Mouse (Mus musculus) ES-E14 (cell line): Measurements from ENCODE around the gene AC161166.1. TPM values are rescaled to one million over a fixed set of nuclear protein-coding genes. Genes with fewer than 3 reads are reported as not detected.

Experiments used
- DNase-seq: peaks from one replicate; pipeline ENCODE4 v3.0.0-alpha.2; 2013; ENCODE audit warnings: low read depth, low spot score
- H3K27ac ChIP-seq: 2 replicates; pipeline ENCODE4 v1.5.1; 2012; ENCODE audit warnings: low read depth, mild to moderate bottlenecking, low read length, moderate library complexity, mixed read lengths; ENCODE audit not compliant: poor library complexity, insufficient read depth, severe bottlenecking
- H3K36me3 ChIP-seq: 2 replicates; pipeline ENCODE4 v1.6.1; 2012; ENCODE audit warnings: mild to moderate bottlenecking, low read length, moderate library complexity, mixed read lengths; ENCODE audit not compliant: control insufficient read depth, poor library complexity, insufficient read depth, severe bottlenecking
- H3K4me1 ChIP-seq, 2 experiments: fragments of 150-350 bp in 1 of 2; sonication (generic) in 1 of 2; 2 replicates each; pipeline ENCODE4 v1.6.1; 2012; ENCODE audit warnings: low read length in 2 of 2, mild to moderate bottlenecking in 1 of 2, mixed read lengths in 1 of 2; ENCODE audit not compliant: control insufficient read depth in 2 of 2, insufficient read depth in 2 of 2, poor library complexity in 1 of 2
- H3K4me3 ChIP-seq, 2 experiments: fragments of 150-350 bp in 1 of 2; sonication (generic) in 1 of 2; 2 replicates each; pipeline ENCODE4 v1.5.1; 2012; ENCODE audit warnings: low read length in 2 of 2, low read depth in 1 of 2, mild to moderate bottlenecking in 1 of 2, mixed read lengths in 1 of 2; ENCODE audit not compliant: insufficient read depth in 1 of 2, poor library complexity in 1 of 2, severe bottlenecking in 1 of 2
- H3K9ac ChIP-seq: 2 replicates; pipeline ENCODE4 v1.6.1; 2012; ENCODE audit warnings: low read depth, mild to moderate bottlenecking, low read length, mixed read lengths; ENCODE audit not compliant: poor library complexity, insufficient read depth, severe bottlenecking
- H3K9me3 ChIP-seq: fragments of 150-350 bp; sonication (generic); 2 replicates; pipeline ENCODE4 v1.6.1; 2012; ENCODE audit warnings: low read depth, mild to moderate bottlenecking, low read length; ENCODE audit not compliant: control insufficient read depth, insufficient read depth
- CHD2 ChIP-seq: IDR thresholded peaks from 2 replicates; pipeline ENCODE4 v1.6.1; 2014; ENCODE audit warnings: mild to moderate bottlenecking, low read depth, low read length, inconsistent platforms
- HCFC1 ChIP-seq: IDR thresholded peaks from 2 replicates; pipeline ENCODE4 v1.6.1; 2012; ENCODE audit warnings: low read length, inconsistent platforms, borderline replicate concordance; ENCODE audit not compliant: insufficient read depth
- MAFK ChIP-seq: IDR thresholded peaks from 2 replicates; pipeline ENCODE4 v1.6.1; 2014; ENCODE audit warnings: mild to moderate bottlenecking, low read depth, low read length, inconsistent platforms; ENCODE audit not compliant: insufficient read depth
- ZC3H11A ChIP-seq: IDR thresholded peaks from 2 replicates; pipeline ENCODE4 v1.6.1; 2012; ENCODE audit warnings: low read depth, mild to moderate bottlenecking, inconsistent platforms, low read length, borderline replicate concordance
- ZNF384 ChIP-seq: IDR thresholded peaks from 2 replicates; pipeline ENCODE4 v1.6.1; 2012; ENCODE audit warnings: low read depth, low read length, inconsistent platforms
- in situ Hi-C, 2 experiments: fragments of 600-800 bp; cut with MboI; formaldehyde crosslinking; loops; one replicate each; pipeline ENCODE4 v1.15.1; 2025; ENCODE audit warnings: low sequenced_read_pairs in 2 of 2, inconsistent platforms in 1 of 2; ENCODE audit not compliant: unreplicated experiment in 2 of 2
- total RNA-seq: library from RNA; depleted of rRNA; stranded (reverse); fragments of 300-350 nt; gene quantifications from 2 replicates; pipeline ENCODE4 v1.2.3, GENCODE M21; 2012

The AC161166.1 gene
- total RNA-seq, 1 experiment, result 1.2 TPM

GRCm38 (mm10) chr7:24473913-24474529 is 38.2 kb downstream of the AC161166.1 start:
- TF ChIP-seq ZC3H11A, result 0 out of 2 replicates have a peak, but pooled peaks have one; percentile 15
- TF ChIP-seq CHD2, result no peak
- no peak for TF ChIP-seq HCFC1
- TF ChIP-seq MAFK, result no peak
- peak; percentile 92 for TF ChIP-seq ZNF384
- Histone ChIP-seq H3K4me3 (no peak overlapping the region), H3K36me3 (peaks cover 14% of the 10 kb centered on the region), H3K4me1 (peaks cover 0 to 4% of the 10 kb centered on the region in 2 experiments; a peak in 1 of 4 replicates), H3K9me3 (no peaks in the 10 kb centered on the region), H3K27ac (no peak overlapping the region), H3K9ac (no peak overlapping the region)
- no peak for DNase-seq
- in situ Hi-C loops, result no loop called here

DNA sequence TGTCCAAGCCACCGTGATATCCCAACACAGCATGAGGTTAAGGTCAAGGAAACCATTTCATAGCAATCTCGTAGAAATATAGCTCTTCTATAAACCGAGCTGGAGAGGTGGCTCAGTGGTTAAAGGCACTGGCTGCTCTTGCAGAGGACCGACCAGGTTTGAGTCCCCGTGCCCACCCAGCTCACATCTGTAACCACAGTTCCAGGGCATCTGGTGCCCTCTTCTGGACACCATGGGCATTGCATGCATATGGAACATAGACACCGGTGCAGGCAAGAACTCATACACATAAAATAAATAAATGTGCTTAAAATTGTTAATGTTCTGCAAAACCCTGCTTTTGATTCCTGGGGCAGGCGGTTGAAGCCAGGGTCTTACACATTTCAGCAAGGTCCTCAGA is 39.3 kb downstream of the AC161166.1 start:
- Histone ChIP-seq H3K36me3 (peaks cover 15% of the 10 kb centered on the region), H3K4me3 (no peak overlapping the region), H3K27ac (no peak overlapping the region), H3K9ac (no peak overlapping the region), H3K4me1 (peaks cover 0 to 4% of the 10 kb centered on the region in 2 experiments; a peak in 1 of 4 replicates), H3K9me3 (no peaks in the 10 kb centered on the region)
- DNase-seq, result no peak
- TF ChIP-seq HCFC1, result no peak
- no peak for TF ChIP-seq ZNF384
- no peak for TF ChIP-seq CHD2
- TF ChIP-seq ZC3H11A, result no peak
- no peak for TF ChIP-seq MAFK
- in situ Hi-C loops, result no loop called here

GRCm38 (mm10) chr7:24472442-24472841 is 39.8 kb downstream of the AC161166.1 start:
- no peak for DNase-seq
- TF ChIP-seq ZC3H11A (no peak), HCFC1 (no peak), MAFK (no peak), CHD2 (no peak), ZNF384 (no peak)
- Histone ChIP-seq H3K9ac (no peak overlapping the region), H3K4me1 (peaks cover 0 to 4% of the 10 kb centered on the region in 2 experiments; a peak in 1 of 4 replicates), H3K36me3 (peaks cover 15% of the 10 kb centered on the region), H3K4me3 (no peak overlapping the region), H3K9me3 (no peaks in the 10 kb centered on the region), H3K27ac (no peak overlapping the region)
- in situ Hi-C loops, result no loop called here

DNA sequence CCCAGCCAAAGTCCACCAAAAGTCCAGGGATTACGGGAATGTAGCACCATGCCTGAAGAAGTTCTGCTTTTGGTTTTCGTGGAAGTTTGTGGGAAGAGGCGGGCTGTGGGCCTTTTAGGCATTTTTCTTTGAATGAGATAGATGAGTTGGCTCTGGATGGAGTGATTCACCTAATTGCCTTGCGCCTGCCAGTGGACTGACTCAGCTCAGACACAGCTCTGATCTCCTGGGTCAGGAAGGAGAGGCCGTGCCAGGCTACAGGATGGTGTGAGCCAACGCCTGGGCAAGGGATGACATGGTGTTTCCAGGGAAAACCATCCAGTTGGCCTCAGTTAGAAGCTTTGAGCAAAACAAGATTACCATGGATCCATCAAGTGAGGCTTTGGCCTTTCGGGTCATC is 41.9 kb downstream of the AC161166.1 start:
- Histone ChIP-seq H3K9me3 (no peaks in the 10 kb centered on the region), H3K27ac (no peak overlapping the region), H3K36me3 (peaks cover 24% of the 10 kb centered on the region; the same call in 1 of the 2 replicates), H3K4me1 (peaks cover 0 to 2% of the 10 kb centered on the region in 2 experiments; a peak in 1 of 4 replicates), H3K4me3 (no peak overlapping the region), H3K9ac (no peak overlapping the region)
- TF ChIP-seq HCFC1, result no peak
- TF ChIP-seq ZC3H11A, result no peak
- no peak for TF ChIP-seq MAFK
- TF ChIP-seq CHD2, result no peak
- in situ Hi-C loops, result no loop called here
- DNase-seq, result no peak
